Mouse (Mus musculus): ENCODE results near the gene Htra1. TPM values are rescaled to one million over a fixed set of nuclear protein-coding genes. Genes with fewer than 3 reads are reported as not detected.

Gene Htra1
- 10 to 100 TPM in 1 of 2 experiments, 1 to 10 TPM in 1; 2.4 to 10.6 TPM for polyA plus RNA-seq (2012; fragmentation: generic; extraction: Trizol)

DNA sequence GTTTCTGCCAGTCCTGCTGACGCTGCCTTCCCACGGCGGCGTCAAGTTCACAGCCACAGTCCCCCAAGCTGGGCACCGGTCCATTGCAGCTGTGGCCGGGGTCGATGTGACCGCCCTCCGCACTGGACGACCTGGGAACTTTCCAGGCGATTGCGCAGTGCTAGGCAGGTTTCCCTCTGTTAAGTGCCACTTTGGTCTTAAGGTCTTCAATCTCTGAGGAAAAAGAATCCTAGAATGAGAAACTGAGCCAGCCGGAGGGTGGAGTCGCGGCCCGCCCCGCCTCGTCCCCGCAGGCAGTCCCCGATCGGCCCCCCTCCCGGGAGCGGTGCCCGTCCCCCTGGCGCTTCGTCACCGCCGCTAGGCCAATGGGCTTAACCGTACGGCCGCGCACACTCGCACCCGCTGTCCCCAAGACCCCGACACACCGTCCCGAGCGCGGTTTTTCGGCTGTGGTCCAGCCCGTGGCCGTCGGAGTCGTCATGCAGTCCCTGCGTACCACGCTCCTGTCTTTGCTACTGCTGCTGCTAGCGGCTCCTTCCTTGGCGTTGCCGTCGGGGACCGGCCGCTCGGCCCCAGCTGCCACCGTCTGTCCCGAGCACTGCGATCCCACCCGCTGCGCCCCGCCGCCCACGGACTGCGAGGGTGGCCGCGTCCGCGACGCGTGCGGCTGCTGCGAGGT is at the start of gene Htra1:
TSS of gene Htra1 (plus strand) at position 319 of the 679 bp plus-strand sequence.

DNA sequence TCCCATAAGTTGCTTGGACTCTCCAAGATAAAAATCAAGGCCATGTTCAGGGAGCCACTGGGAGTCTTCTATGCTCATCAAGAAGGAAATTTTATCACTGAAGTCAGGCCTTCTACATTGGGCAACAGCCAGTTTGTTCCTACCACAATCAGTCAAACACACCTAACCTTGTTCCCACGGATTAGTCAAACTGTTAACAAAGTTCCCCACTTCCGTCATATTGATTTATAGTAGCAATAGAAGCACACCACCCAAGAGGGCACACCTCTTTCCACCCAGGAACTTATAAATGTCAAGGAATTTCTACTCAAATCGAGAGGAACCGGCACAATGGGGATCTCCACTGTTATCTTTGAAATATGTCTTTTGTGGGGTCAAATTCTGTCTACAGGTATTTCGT is 95.8 kb downstream of the Htra1 start, which contains the start of gene Dmbt1:
TSS of gene Dmbt1 (plus strand) at position 299 of the 400 bp plus-strand sequence.

Other genes starting within 250 kb of the Htra1 start
- gene Btbd16, start 162.0 kb upstream of the Htra1 start, polyA plus RNA-seq (2012; fragmentation: generic; extraction: Trizol), result under 1 TPM; 0.02 to 0.06 TPM
- 1 to 10 TPM in 1 of 2 experiments, under 1 TPM in 1; 0.34 to 3.3 TPM for gene Plekha1, start 70.4 kb upstream of the Htra1 start, polyA plus RNA-seq (2012; fragmentation: generic; extraction: Trizol)
- gene Dmbt1, start 95.9 kb downstream of the Htra1 start, polyA plus RNA-seq (2012; fragmentation: generic; extraction: Trizol), result not detected
- not detected for gene 4933402N03Rik, start 210.2 kb downstream of the Htra1 start, polyA plus RNA-seq (2012; fragmentation: generic; extraction: Trizol)
- under 1 TPM; 0.01 to 0.02 TPM for gene 5430419D17Rik, start 238.3 kb downstream of the Htra1 start, polyA plus RNA-seq (2012; fragmentation: generic; extraction: Trizol)

Measured in C3H10T1/2 (cell line).